Mouse (Mus musculus) hindbrain, embryonic 12.5 days (tissue): Measurements from ENCODE around the gene Dlgap4. TPM values are rescaled to one million over a fixed set of nuclear protein-coding genes. Genes with fewer than 3 reads are reported as not detected.

ENCODE experiments used
- ATAC-seq: fragments of 200-750 bp; cut with Nextera tagmentation; 2 replicates; pipeline ENCODE4 v1.8.0; 2017; ENCODE audit warnings: moderate TSS enrichment; ENCODE audit not compliant: low FRiP score
- H3K27ac ChIP-seq: fragments of 300-500 bp; sonication (generic); 2 replicates; pipeline ENCODE4 v1.5.1; 2016; ENCODE audit warnings: mild to moderate bottlenecking
- H3K27me3 ChIP-seq: fragments of 300-500 bp; sonication (generic); 2 replicates; pipeline ENCODE4 v1.6.1; 2016; ENCODE audit warnings: mild to moderate bottlenecking
- H3K36me3 ChIP-seq: fragments of 300-500 bp; sonication (generic); 2 replicates; pipeline ENCODE4 v1.6.1; 2016; ENCODE audit warnings: mild to moderate bottlenecking
- H3K4me1 ChIP-seq: fragments of 300-500 bp; sonication (generic); 2 replicates; pipeline ENCODE4 v1.6.1; 2016
- H3K4me2 ChIP-seq: fragments of 300-500 bp; sonication (generic); replicated peaks from 2 replicates; pipeline ENCODE4 v1.6.1; 2016; ENCODE audit warnings: mild to moderate bottlenecking
- H3K4me3 ChIP-seq: fragments of 300-500 bp; sonication (generic); 2 replicates; pipeline ENCODE4 v1.5.1; 2016; ENCODE audit warnings: mild to moderate bottlenecking
- H3K9ac ChIP-seq: fragments of 300-500 bp; sonication (generic); 2 replicates; pipeline ENCODE4 v1.6.1; 2016; ENCODE audit warnings: mild to moderate bottlenecking, moderate library complexity
- H3K9me3 ChIP-seq: fragments of 300-500 bp; sonication (generic); replicated peaks from 2 replicates; pipeline ENCODE4 v1.6.1; 2016; ENCODE audit warnings: mild to moderate bottlenecking
- WGBS: fragments of 180-500 bp; shearing (Covaris S2); methylation state at CpG from one replicate; pipeline ENCODE4 v1.1.7; 2016; 5-methylcytosine and 5-hydroxymethylcytosine counted together
- polyA plus RNA-seq: library from polyadenylated mRNA; unstranded; fragments of >200 nt; fragmentation: Nextera tagmentation; extraction: Ambion mirVana; gene quantifications from 2 replicates; pipeline ENCODE4 v1.2.1, GENCODE M21; 2016

The Dlgap4 gene
- polyA plus RNA-seq, 1 experiment from 2014 or later = 202 TPM

- no peak overlapping the region for H3K4me3 ChIP-seq
- peaks cover 10% of the 10 kb centered on the region for H3K27me3 ChIP-seq
- H3K9me3 ChIP-seq = no peaks in the 10 kb centered on the region
- H3K9ac ChIP-seq = no peak overlapping the region
- 93% methylated on average over 6 of the region's 6 CpGs for WGBS
- H3K4me2 ChIP-seq = no peak overlapping the region
- peaks cover 6% of the 10 kb centered on the region; the same call in 1 of the 2 replicates for H3K4me1 ChIP-seq
- no peaks in the 10 kb centered on the region for H3K36me3 ChIP-seq
- no peak overlapping the region for H3K27ac ChIP-seq
- no peak for ATAC-seq
Observed at GRCm38 (mm10) chr2:156622192-156622591, 8.7 kb downstream of the Dlgap4 start.

DNA sequence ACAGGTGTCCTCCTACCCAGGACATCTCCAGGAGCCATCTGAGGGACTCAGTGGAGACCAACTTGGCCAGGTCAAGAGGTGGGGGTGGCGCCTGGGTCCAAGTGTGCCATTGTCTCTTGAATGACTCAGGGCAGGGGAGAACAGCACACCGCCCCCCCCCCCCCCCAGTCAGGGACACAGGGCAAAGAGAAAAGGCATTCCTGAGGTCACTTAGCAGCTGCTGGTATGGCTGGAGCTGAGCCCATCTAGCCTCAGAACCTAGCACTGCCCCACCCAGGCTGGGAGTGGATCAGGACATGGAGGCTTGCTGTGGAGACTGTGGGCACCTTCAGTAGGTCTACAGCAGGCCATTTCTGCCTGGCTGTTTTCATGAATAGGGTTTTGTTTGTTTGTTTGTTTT lies 9.7 kb downstream of the Dlgap4 start:
- H3K4me1 ChIP-seq = 0 out of 2 replicates have a peak, but pooled peaks cover 3% of the 10 kb centered on the region
- WGBS = 72% methylated on average over 2 of the region's 2 CpGs
- no peak overlapping the region for H3K4me2 ChIP-seq
- H3K36me3 ChIP-seq = no peaks in the 10 kb centered on the region
- H3K27me3 ChIP-seq = peaks cover 5% of the 10 kb centered on the region; the same call in 1 of the 2 replicates
- no peak for ATAC-seq
- H3K27ac ChIP-seq = no peak overlapping the region
- H3K9me3 ChIP-seq = no peaks in the 10 kb centered on the region
- H3K9ac ChIP-seq = no peak overlapping the region
- H3K4me3 ChIP-seq = no peak overlapping the region

- 0 out of 2 replicates have a peak, but pooled peaks cover 3% of the 10 kb centered on the region for H3K4me1 ChIP-seq
- H3K27me3 ChIP-seq = no peaks in the 10 kb centered on the region
- 0 out of 2 replicates have a peak, but pooled peaks cover 3% of the 10 kb centered on the region for H3K36me3 ChIP-seq
- ATAC-seq = no peak
- no peak overlapping the region for H3K4me3 ChIP-seq
- no peak overlapping the region for H3K9ac ChIP-seq
- H3K27ac ChIP-seq = no peak overlapping the region
- 87% methylated on average over 18 of the region's 18 CpGs for whole genome bisulfite sequencing
- no peaks in the 10 kb centered on the region for H3K9me3 ChIP-seq
- no peak overlapping the region for H3K4me2 ChIP-seq
Observed at GRCm38 (mm10) chr2:156625307-156625706, 11.8 kb downstream of the Dlgap4 start.

GRCm38 (mm10) chr2:156626119-156626518 lies 12.6 kb downstream of the Dlgap4 start:
- no peak for ATAC-seq
- Histone ChIP-seq H3K36me3 (0 out of 2 replicates have a peak, but pooled peaks cover 3% of the 10 kb centered on the region), H3K4me2 (no peak overlapping the region), H3K27ac (no peak overlapping the region), H3K9me3 (no peaks in the 10 kb centered on the region), H3K9ac (no peak overlapping the region), H3K4me3 (no peak overlapping the region), H3K27me3 (no peaks in the 10 kb centered on the region), H3K4me1 (0 out of 2 replicates have a peak, but pooled peaks cover 3% of the 10 kb centered on the region)
- 92% methylated on average over 9 of the region's 9 CpGs for WGBS

- Histone ChIP-seq H3K4me2 (no peak overlapping the region), H3K9me3 (no peaks in the 10 kb centered on the region), H3K9ac (no peak overlapping the region), H3K27ac (no peak overlapping the region), H3K27me3 (no peaks in the 10 kb centered on the region), H3K4me1 (0 out of 2 replicates have a peak, but pooled peaks cover under 1% of the 10 kb centered on the region), H3K4me3 (no peak overlapping the region), H3K36me3 (0 out of 2 replicates have a peak, but pooled peaks cover 3% of the 10 kb centered on the region)
- 90% methylated on average over 8 of the region's 8 CpGs for WGBS
- no peak for ATAC-seq
Observed at GRCm38 (mm10) chr2:156626544-156626943, 13.0 kb downstream of the Dlgap4 start.

GRCm38 (mm10) chr2:156627917-156628316 lies 14.4 kb downstream of the Dlgap4 start:
- 75% methylated on average over 17 of the region's 17 CpGs for WGBS
- Histone ChIP-seq H3K36me3 (0 out of 2 replicates have a peak, but pooled peaks cover 3% of the 10 kb centered on the region), H3K9me3 (no peaks in the 10 kb centered on the region), H3K9ac (no peak overlapping the region), H3K4me3 (no peak overlapping the region), H3K4me2 (no peak overlapping the region), H3K4me1 (no peaks in the 10 kb centered on the region), H3K27me3 (no peaks in the 10 kb centered on the region), H3K27ac (no peak overlapping the region)
- no peak for ATAC-seq

DNA sequence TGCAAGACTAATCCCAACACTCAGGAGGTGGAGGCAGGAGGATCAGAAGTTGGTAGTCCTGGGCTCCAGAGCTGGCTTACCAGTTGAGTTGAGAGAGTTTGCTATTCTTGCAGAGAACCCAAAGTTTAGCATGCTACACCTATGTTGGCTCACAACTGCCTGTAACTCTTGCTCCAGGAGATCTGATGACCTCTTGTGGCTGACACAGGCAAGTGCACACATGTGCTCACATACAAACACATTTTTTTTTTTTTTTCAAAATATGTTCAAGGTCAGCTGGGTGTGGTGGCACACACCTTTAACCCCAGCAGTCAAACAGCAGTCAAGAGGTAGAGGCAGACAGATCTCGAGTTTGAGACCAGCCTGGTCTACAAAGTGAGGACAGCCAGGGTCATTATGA lies 16.8 kb downstream of the Dlgap4 start:
- no peak overlapping the region for H3K4me3 ChIP-seq
- H3K9ac ChIP-seq = no peak overlapping the region
- 89% methylated on average over 1 of the region's 1 CpGs for WGBS
- H3K27me3 ChIP-seq = no peaks in the 10 kb centered on the region
- H3K4me2 ChIP-seq = no peak overlapping the region
- no peak overlapping the region for H3K27ac ChIP-seq
- H3K36me3 ChIP-seq = 0 out of 2 replicates have a peak, but pooled peaks cover 3% of the 10 kb centered on the region
- H3K4me1 ChIP-seq = no peaks in the 10 kb centered on the region
- no peaks in the 10 kb centered on the region for H3K9me3 ChIP-seq
- ATAC-seq = no peak

GRCm38 (mm10) chr2:156632721-156633120 lies 19.2 kb downstream of the Dlgap4 start:
- 91% methylated on average over 9 of the region's 9 CpGs for WGBS
- no peaks in the 10 kb centered on the region for H3K27me3 ChIP-seq
- H3K9ac ChIP-seq = no peak overlapping the region
- 0 out of 2 replicates have a peak, but pooled peaks cover 3% of the 10 kb centered on the region for H3K36me3 ChIP-seq
- no peaks in the 10 kb centered on the region for H3K9me3 ChIP-seq
- no peak overlapping the region for H3K27ac ChIP-seq
- H3K4me3 ChIP-seq = no peak overlapping the region
- no peak overlapping the region for H3K4me2 ChIP-seq
- H3K4me1 ChIP-seq = no peaks in the 10 kb centered on the region
- ATAC-seq = no peak

GRCm38 (mm10) chr2:156635091-156635490 lies 21.6 kb downstream of the Dlgap4 start:
- Histone ChIP-seq H3K9ac (no peak overlapping the region), H3K27me3 (no peaks in the 10 kb centered on the region), H3K4me3 (no peak overlapping the region), H3K27ac (no peak overlapping the region), H3K4me2 (no peak overlapping the region), H3K4me1 (no peaks in the 10 kb centered on the region), H3K9me3 (no peaks in the 10 kb centered on the region), H3K36me3 (0 out of 2 replicates have a peak, but pooled peaks cover 2% of the 10 kb centered on the region)
- ATAC-seq = no peak
- WGBS = 87% methylated on average over 9 of the region's 9 CpGs

GRCm38 (mm10) chr2:156641141-156641540 lies 27.6 kb downstream of the Dlgap4 start:
- Histone ChIP-seq H3K4me1 (peaks cover 6% of the 10 kb centered on the region), H3K27me3 (no peaks in the 10 kb centered on the region; the same call in 1 of the 2 replicates), H3K4me3 (no peak overlapping the region), H3K4me2 (no peak overlapping the region), H3K9ac (no peak overlapping the region), H3K9me3 (no peaks in the 10 kb centered on the region; the same call in 1 of the 2 replicates), H3K36me3 (no peaks in the 10 kb centered on the region), H3K27ac (no peak overlapping the region)
- WGBS = 41% methylated on average over 2 of the region's 2 CpGs
- no peak for ATAC-seq

DNA sequence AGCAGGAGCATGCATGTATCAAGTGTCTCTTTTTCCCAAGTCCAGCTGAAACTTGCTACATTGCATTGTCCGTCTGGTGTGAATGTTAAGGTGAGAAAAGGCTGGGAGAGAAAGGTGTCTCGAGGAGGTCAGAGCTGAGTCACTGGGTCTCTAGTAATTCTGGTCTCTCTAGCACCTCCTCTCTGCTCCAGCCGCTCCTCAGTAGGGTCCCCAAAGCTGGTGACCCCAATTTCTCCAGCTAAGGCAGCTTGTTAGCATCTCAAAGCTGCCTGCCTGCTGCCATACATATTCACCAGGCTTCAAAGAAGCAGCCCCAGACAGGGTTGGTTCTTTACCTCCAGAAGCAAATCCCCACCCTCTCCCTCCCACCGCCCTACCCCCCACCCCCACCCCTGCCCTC lies 29.4 kb downstream of the Dlgap4 start:
- Histone ChIP-seq H3K9ac (no peak overlapping the region), H3K9me3 (no peaks in the 10 kb centered on the region; the same call in 1 of the 2 replicates), H3K4me3 (no peak overlapping the region), H3K4me1 (peaks cover 6% of the 10 kb centered on the region), H3K27ac (no peak overlapping the region), H3K27me3 (no peaks in the 10 kb centered on the region; the same call in 1 of the 2 replicates), H3K36me3 (no peaks in the 10 kb centered on the region), H3K4me2 (no peak overlapping the region)
- 29% methylated on average over 4 of the region's 4 CpGs for WGBS
- ATAC-seq = no peak

- Histone ChIP-seq H3K27me3 (no peaks in the 10 kb centered on the region; the same call in 1 of the 2 replicates), H3K9ac (no peak overlapping the region), H3K4me3 (no peak overlapping the region), H3K27ac (no peak overlapping the region), H3K9me3 (no peaks in the 10 kb centered on the region; the same call in 1 of the 2 replicates), H3K4me2 (no peak overlapping the region), H3K4me1 (peaks cover 6% of the 10 kb centered on the region), H3K36me3 (no peaks in the 10 kb centered on the region)
- no peak for ATAC-seq
- 37% methylated on average over 3 of the region's 3 CpGs for WGBS
Observed at GRCm38 (mm10) chr2:156643406-156643805, 29.9 kb downstream of the Dlgap4 start.

- ATAC-seq = no peak
- Histone ChIP-seq H3K27ac (no peak overlapping the region), H3K9ac (no peak overlapping the region), H3K27me3 (no peaks in the 10 kb centered on the region; the same call in 1 of the 2 replicates), H3K4me2 (no peak overlapping the region), H3K4me3 (no peak overlapping the region), H3K36me3 (no peaks in the 10 kb centered on the region), H3K4me1 (peaks cover 7% of the 10 kb centered on the region), H3K9me3 (no peaks in the 10 kb centered on the region; the same call in 1 of the 2 replicates)
- 69% methylated on average over 6 of the region's 6 CpGs for WGBS
Observed at GRCm38 (mm10) chr2:156645145-156645544, 31.6 kb downstream of the Dlgap4 start.
